Mouse (Mus musculus) bone marrow, adult 2 months (tissue): ENCODE data around the gene Gp1ba.

ENCODE experiments used
- CTCF ChIP-seq: fragments of 200-500 bp; IDR thresholded peaks from 2 replicates; pipeline ENCODE4 v1.5.1; 2011; ENCODE audit warnings: low read length, control low read depth; ENCODE audit not compliant: control insufficient read depth, insufficient read depth
- POLR2A ChIP-seq: fragments of 200-500 bp; IDR thresholded peaks from 2 replicates; pipeline ENCODE4 v1.6.1; 2011; ENCODE audit warnings: low read depth, mild to moderate bottlenecking, control low read depth, low read length, borderline replicate concordance; ENCODE audit not compliant: control insufficient read depth

DNA sequence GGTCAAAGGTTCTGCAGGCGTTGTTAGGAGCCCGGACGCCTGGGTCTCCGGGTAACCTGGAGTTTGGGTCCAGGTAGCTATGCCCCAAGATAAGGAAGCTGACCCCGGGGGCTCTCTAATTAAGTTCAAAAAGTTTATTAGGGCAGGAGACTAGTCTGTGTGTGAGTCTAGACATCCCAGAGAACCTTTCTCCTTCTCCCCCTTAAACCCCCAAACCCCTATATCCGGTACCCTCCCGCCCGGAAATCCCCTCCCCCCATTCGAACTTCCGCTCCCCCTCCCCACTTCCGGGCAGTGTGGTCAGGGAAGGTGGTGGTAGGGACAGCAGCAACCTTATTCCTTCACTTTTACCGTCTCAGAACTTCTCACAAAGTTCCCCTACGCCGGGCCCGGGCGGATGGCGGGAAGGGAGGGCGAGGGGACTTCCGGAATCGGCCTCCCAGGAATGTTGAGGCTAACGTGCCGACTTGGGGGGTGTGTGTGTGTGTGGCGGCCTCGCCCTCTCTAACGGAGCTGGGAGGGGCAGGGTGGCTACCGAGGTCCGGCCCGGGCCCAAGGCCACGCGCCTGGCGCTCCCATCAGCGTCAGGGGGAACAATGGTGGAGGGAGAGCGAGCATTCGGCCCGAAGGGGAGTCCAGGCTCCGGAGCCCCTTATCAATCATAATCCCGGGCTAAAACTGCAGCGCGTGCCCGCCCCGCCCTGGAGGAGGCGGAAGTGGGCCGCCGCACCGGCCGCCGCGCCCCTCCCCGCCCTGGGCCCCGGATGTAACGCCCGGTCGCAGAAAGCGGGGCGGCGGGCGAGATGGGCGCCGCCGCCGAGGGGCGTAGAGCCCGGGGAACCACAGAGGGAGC is 14.6 kb downstream of the Gp1ba start:
- peak; percentile 37; the same call in 1 of the 2 replicates for TF ChIP-seq POLR2A
- TF ChIP-seq CTCF = no peak
